Mouse (Mus musculus): ENCODE data around the gene Larp1.

- TF ChIP-seq POLR2A (IDR thresholded peaks at IDR 0.05; ENCODE audit: control insufficient read depth in 1 of 2, insufficient read depth in 1 of 2, low read depth in 1 of 2, low read length in 2 of 2, poor library complexity in 1 of 2) = no peak
- peak; percentile 56; the same call in 1 of the 2 replicates for TF ChIP-seq MAZ (IDR thresholded peaks at IDR 0.05; ENCODE audit: low read depth, low read length)
- no peak for TF ChIP-seq ZC3H11A (IDR thresholded peaks at IDR 0.05; ENCODE audit: low read depth, low read length)
- no peak for TF ChIP-seq USF1 (IDR thresholded peaks at IDR 0.05; ENCODE audit: low read depth, low read length)
- TF ChIP-seq CTCF (IDR thresholded peaks at IDR 0.05 in 2 of 3, conservative IDR thresholded peaks at IDR 0.05 in 1 of 3; ENCODE audit: control insufficient read depth in 1 of 3, insufficient read depth in 1 of 3, low read depth in 2 of 3, low read length in 3 of 3, poor library complexity in 1 of 3, severe bottlenecking in 1 of 3) = no peak
- no peak for TF ChIP-seq MEF2A (IDR thresholded peaks at IDR 0.05; ENCODE audit: extremely low read depth, insufficient replicate concordance, low read depth, low read length, poor library complexity, severe bottlenecking)
Observed at GRCm38 (mm10) chr11:57998168-57998567, 10.7 kb upstream of the Larp1 start.
